Mouse (Mus musculus) ES-Bruce4 (cell line): ENCODE data around the gene Ndst2.

Source experiments
- CTCF ChIP-seq: IDR thresholded peaks from one replicate; pipeline ENCODE4 v1.8.1; 2011; ENCODE audit warnings: low read depth, low read length
- POLR2A ChIP-seq: IDR thresholded peaks from one replicate; pipeline ENCODE4 v1.8.1; 2011; ENCODE audit warnings: low read length; ENCODE audit not compliant: insufficient read depth

- no peak for TF ChIP-seq POLR2A
- TF ChIP-seq CTCF, result no peak
Measured at GRCm38 (mm10) chr14:20695761-20696520, 38.4 kb downstream of the Ndst2 start.
